Mouse (Mus musculus) olfactory bulb, adult 2 months (tissue): ENCODE data around the gene Camta2. TPM values are rescaled to one million over a fixed set of nuclear protein-coding genes. Genes with fewer than 3 reads are reported as not detected.
A peak's percentile ranks its signal among the peaks of the same experiment; 100 is the strongest.

Experiments used
- H3K27ac ChIP-seq: fragments of 200-500 bp; 2 replicates; pipeline ENCODE4 v1.5.1; 2012; ENCODE audit warnings: low read depth, low read length; ENCODE audit not compliant: insufficient read depth
- H3K4me1 ChIP-seq: fragments of 200-500 bp; 2 replicates; pipeline ENCODE4 v1.6.1; 2012; ENCODE audit warnings: low read length; ENCODE audit not compliant: control insufficient read depth, insufficient read depth
- H3K4me3 ChIP-seq: fragments of 200-500 bp; 2 replicates; pipeline ENCODE4 v1.5.1; 2012; ENCODE audit warnings: mild to moderate bottlenecking, low read depth, low read length, moderate library complexity; ENCODE audit not compliant: insufficient read depth
- CTCF ChIP-seq: fragments of 200-500 bp; IDR thresholded peaks from 2 replicates; pipeline ENCODE4 v1.5.1; 2012; ENCODE audit warnings: low read depth, mild to moderate bottlenecking, low read length, moderate library complexity; ENCODE audit not compliant: insufficient read depth
- POLR2A ChIP-seq: fragments of 200-500 bp; IDR thresholded peaks from 2 replicates; pipeline ENCODE4 v1.6.1; 2012; ENCODE audit warnings: mild to moderate bottlenecking, low read depth, low read length, moderate library complexity; ENCODE audit not compliant: insufficient read depth
- WGBS: fragments of 180-500 bp; shearing (Covaris S2); methylation state at CpG from one replicate; pipeline ENCODE4 v1.1.7; 2018; 5-methylcytosine and 5-hydroxymethylcytosine counted together
- polyA plus RNA-seq: library from polyadenylated mRNA; stranded (reverse); fragments of >200 nt; gene quantifications from 2 replicates; pipeline ENCODE4 v1.2.4, GENCODE M21; 2012; ENCODE audit warnings: low replicate concordance; ENCODE audit not compliant: missing spikeins, insufficient read depth, insufficient read length

Camta2 gene
- polyA plus RNA-seq, 1 experiment = not detected

GRCm38 (mm10) chr11:70653345-70654197 is 34.3 kb downstream of the Camta2 start:
- peak overlapping the region; percentile 78 for H3K4me3 ChIP-seq
- peak overlapping the region; percentile 80 for H3K27ac ChIP-seq
- WGBS = under 1% methylated on average over 63 of the region's 63 CpGs
- peaks cover 24% of the 10 kb centered on the region for H3K4me1 ChIP-seq
- TF ChIP-seq CTCF = no peak
- TF ChIP-seq POLR2A = no peak

GRCm38 (mm10) chr11:70652884-70653344 is 35.0 kb downstream of the Camta2 start:
- Histone ChIP-seq H3K27ac (no peak overlapping the region), H3K4me1 (peaks cover 24% of the 10 kb centered on the region), H3K4me3 (peak overlapping the region; percentile 78)
- WGBS = 48% methylated on average over 6 of the region's 6 CpGs
- TF ChIP-seq CTCF = no peak
- no peak for TF ChIP-seq POLR2A

DNA sequence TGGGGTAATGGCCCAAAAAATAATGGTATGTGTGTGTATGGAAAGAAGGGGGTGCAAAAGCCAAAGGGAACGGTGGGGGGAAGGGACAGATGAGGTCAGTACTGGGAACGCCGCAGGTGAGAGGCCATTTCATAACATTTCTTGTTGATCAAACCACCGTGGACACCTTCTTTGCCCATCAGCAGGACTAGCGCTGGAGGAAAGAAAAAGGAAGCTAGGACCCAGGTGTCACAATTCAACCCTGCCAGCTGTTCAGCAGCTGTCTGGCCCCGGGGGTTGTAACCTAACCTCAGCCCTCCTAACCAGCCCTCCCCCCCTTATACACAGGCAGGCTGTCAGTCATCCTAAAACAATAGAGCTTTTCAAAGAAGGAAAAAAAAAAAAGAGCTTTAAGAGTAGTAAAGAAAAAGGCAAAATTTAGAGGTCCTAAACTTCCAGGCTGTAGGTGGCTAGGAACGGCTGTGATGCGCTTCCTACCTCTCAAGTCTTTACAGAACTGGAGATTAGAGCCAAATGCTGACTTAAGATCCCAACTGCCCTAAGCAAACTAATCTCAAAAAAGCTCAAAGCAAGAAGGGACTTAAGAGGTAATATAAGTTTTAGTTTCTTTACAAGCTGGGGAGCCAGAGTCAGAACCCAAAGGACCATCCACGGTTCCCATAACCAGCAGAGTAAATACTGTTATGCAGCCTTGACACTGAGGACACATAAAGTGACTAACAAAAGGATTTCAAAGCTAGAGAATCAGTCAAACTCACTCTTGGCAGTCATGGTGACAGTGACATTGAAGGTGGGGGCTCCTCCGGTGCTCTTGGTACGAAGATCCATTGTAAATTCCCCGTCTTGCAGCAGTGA is 35.6 kb downstream of the Camta2 start:
- Histone ChIP-seq H3K27ac (no peak overlapping the region), H3K4me1 (peaks cover 24% of the 10 kb centered on the region), H3K4me3 (no peak overlapping the region)
- TF ChIP-seq CTCF = no peak
- no peak for TF ChIP-seq POLR2A
- WGBS = 50% methylated on average over 12 of the region's 12 CpGs

GRCm38 (mm10) chr11:70651391-70651790 is 36.5 kb downstream of the Camta2 start:
- Histone ChIP-seq H3K27ac (no peak overlapping the region), H3K4me1 (peaks cover 21% of the 10 kb centered on the region), H3K4me3 (no peak overlapping the region)
- no peak for TF ChIP-seq POLR2A
- no peak for TF ChIP-seq CTCF
- 20% methylated on average over 2 of the region's 2 CpGs for WGBS

- 73% methylated on average over 12 of the region's 12 CpGs for WGBS
- TF ChIP-seq CTCF (no peak), POLR2A (no peak)
- no peak overlapping the region for H3K27ac ChIP-seq
These were observed 37.4 kb downstream of the Camta2 start for GRCm38 (mm10) chr11:70650322-70651175.

DNA sequence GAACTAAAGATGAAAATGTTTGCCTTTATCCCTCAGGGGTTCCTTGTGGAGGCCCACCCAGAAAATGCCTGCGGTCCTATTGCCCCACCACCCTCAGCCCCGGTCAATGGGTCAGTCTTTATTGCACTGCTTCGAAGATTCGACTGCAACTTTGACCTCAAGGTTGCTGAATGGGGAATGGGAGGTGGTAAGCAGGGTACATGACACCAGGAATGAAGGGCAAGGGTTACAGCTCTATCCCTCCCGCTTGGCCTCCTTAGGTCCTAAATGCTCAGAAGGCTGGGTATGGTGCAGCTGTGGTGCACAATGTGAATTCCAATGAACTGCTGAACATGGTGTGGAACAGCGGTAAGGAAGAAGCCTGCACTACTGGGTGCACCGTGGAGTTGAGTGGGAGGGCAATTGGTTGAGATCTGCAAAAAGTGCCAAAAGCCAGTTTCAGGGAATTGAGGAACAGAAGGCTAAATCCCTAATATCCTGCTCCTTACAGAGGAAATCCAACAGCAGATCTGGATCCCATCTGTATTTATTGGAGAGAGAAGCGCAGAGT is 38.6 kb downstream of the Camta2 start:
- 78% methylated on average over 8 of the region's 8 CpGs for WGBS
- H3K4me1 ChIP-seq = peaks cover 22% of the 10 kb centered on the region
- no peak overlapping the region for H3K4me3 ChIP-seq
- H3K27ac ChIP-seq = no peak overlapping the region
- TF ChIP-seq POLR2A (no peak), CTCF (no peak)

More at GRCm38 (mm10) chr11:70650322-70651175, 37.4 kb downstream of the Camta2 start:
- H3K4me1 ChIP-seq = peaks cover 19% of the 10 kb centered on the region
- H3K4me3 ChIP-seq = no peak overlapping the region

DNA sequence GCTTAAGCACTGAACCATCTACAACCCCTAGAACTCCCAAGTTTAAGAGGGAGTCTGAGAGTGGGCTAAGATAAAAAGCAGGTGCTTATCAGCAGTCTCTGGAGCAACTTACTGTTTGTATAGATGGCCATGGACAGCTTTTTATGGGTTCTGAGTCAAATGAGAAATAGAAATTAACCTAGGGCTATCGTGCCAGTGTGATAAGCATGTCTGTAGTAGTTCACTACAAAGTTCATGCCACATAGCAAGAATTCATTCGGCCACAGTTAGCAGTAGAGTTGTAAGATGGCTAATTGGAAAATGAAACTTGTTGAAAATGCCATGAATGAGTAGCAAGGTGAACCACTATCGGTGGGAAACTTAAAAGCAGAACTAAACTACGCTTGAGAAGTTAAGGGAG is 39.4 kb downstream of the Camta2 start:
- WGBS = 82% methylated on average over 4 of the region's 4 CpGs
- Histone ChIP-seq H3K27ac (no peak overlapping the region), H3K4me3 (no peak overlapping the region), H3K4me1 (peaks cover 22% of the 10 kb centered on the region)
- TF ChIP-seq POLR2A = no peak
- no peak for TF ChIP-seq CTCF
